ENCODE assay signal across 9 mouse cellular contexts in the genomic region with DNA sequence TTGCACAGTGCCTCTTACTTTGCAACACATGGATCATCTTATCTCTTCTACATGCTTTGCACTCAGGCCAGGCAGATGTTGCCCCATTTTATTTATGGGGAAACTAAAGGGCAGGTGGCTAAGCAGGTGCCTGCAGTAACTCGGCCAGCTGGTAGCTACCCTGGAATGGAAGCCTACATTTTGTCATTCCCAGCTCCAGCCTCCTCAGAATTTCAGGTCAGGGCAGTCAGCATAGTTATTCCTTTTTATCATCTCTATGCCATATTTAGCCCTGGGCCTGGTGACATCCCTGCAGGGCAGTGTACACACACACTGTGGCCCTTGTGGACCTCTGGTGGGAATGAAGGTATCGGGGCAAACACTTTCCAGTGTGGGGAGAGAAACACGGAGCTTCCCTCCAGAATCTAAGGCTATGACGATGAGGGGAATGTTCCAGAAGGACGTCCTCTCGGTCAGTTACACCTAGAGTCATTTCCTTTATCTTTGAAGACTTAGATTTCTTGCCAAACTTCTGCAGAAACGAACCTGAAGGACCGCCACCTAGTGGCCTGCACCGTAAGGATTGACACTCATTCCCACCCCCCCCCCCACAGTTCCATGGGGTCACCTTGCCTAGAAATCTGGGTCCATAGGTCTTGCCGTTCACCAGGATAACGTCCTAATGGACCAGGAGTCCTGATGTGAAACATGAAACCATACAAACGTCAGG.
DNase-seq lines count a peak whose midpoint lies in the region; ATAC-seq and TF ChIP-seq lines count a peak whose summit lies in the region.
"Had no signal": no experiment of that assay in that cellular context is flagged by ENCODE, and none has a peak within 500 bp of the region (broad histone marks: within the 10 kb centered on the region; RNA-seq: fewer than 3 reads in every experiment).

No protein-coding gene starts in this region.

- ATAC-seq in megakaryocyte-erythroid progenitor cell, adult 5-6 weeks (replicated peaks; ENCODE audit: low FRiP score, low TSS enrichment, poor library complexity, severe bottlenecking): peak; percentile 53; the same call in 1 of the 2 replicates
- no peak for ATAC-seq in forebrain, embryonic 13.5 days
- ATAC-seq in midbrain, embryonic 11.5 days (ENCODE audit: low FRiP score): no peak

- H3K4me3 ChIP-seq in left cerebral cortex, adult 2 months: no peak overlapping the region
- H3K4me3 ChIP-seq in MEL (ENCODE audit: control insufficient read depth in 1 of 2, insufficient read depth in 1 of 2, low read depth in 2 of 2, low read length in 2 of 2): no peak overlapping the region
- H3K4me3 ChIP-seq in forebrain, embryonic 13.5 days: no peak overlapping the region
- no peak overlapping the region for H3K4me3 ChIP-seq in midbrain, embryonic 11.5 days (ENCODE audit: low read depth, low read length)
- H3K4me3 ChIP-seq: megakaryocyte, embryonic 14.5 days had no signal

- intact Hi-C loops in left cerebral cortex, adult 2 months (cut with DNase I): loop anchor here (2.0 kb wide), 1 partner anchor 79 kb away; the partner anchor contains the start of gene Sp3
- intact Hi-C loops in left cerebral cortex, postnatal 10 days (cut with DNase I): loop anchor here (10.0 kb wide), 1 partner anchor 75 kb away; the partner anchor contains the start of genes Gm11084 and Sp3
- intact Hi-C loops in heart, postnatal 10 days (cut with DNase I): loop anchor here (2.0 to 5.0 kb wide), 2 partner anchors 81 to 332 kb away; no protein-coding TSS in a partner anchor

- no peak for TF ChIP-seq EP300 in MEL (IDR thresholded peaks at IDR 0.05; ENCODE audit: low read depth in 1 of 2, low read length in 2 of 2)

- peak; percentile 47 for TF ChIP-seq RAD21 in MEL (IDR thresholded peaks at IDR 0.05; ENCODE audit: low read depth, low read length)

- 42% methylated on average over 12 of the region's 12 CpGs for WGBS in forebrain, embryonic 13.5 days
- WGBS in midbrain, embryonic 11.5 days: 48% methylated on average over 12 of the region's 12 CpGs

- H3K9me3 ChIP-seq in MEL (replicated peaks; ENCODE audit: insufficient read depth, low read length): no peaks in the 10 kb centered on the region
- no peaks in the 10 kb centered on the region for H3K9me3 ChIP-seq in forebrain, embryonic 13.5 days (replicated peaks)
- no peaks in the 10 kb centered on the region; the same call in 1 of the 2 replicates for H3K9me3 ChIP-seq in midbrain, embryonic 11.5 days (ENCODE audit: control insufficient read depth, low read length)

- peaks cover 0 to 2% of the 10 kb centered on the region in 2 experiments; a peak in 2 of 4 replicates for H3K36me3 ChIP-seq in MEL (ENCODE audit: control insufficient read depth in 1 of 2, insufficient read depth in 2 of 2, low read length in 2 of 2)
- H3K36me3 ChIP-seq in forebrain, embryonic 13.5 days (ENCODE audit: poor library complexity, severe bottlenecking): no peaks in the 10 kb centered on the region
- H3K36me3 ChIP-seq in midbrain, embryonic 11.5 days (ENCODE audit: control insufficient read depth, insufficient read depth, low read length): no peaks in the 10 kb centered on the region

- H3K27ac ChIP-seq in left cerebral cortex, adult 2 months: no peak overlapping the region
- no peak overlapping the region for H3K27ac ChIP-seq in MEL (ENCODE audit: control insufficient read depth, low read depth, low read length)
- H3K27ac ChIP-seq in forebrain, embryonic 13.5 days: no peak overlapping the region
- H3K27ac ChIP-seq in midbrain, embryonic 11.5 days (ENCODE audit: low read depth, low read length): no peak overlapping the region

- no peaks in the 10 kb centered on the region for H3K27me3 ChIP-seq in MEL (ENCODE audit: control insufficient read depth in 1 of 2, insufficient read depth in 2 of 2, low read length in 2 of 2)
- no peaks in the 10 kb centered on the region for H3K27me3 ChIP-seq in forebrain, embryonic 13.5 days
- H3K27me3 ChIP-seq in midbrain, embryonic 11.5 days (ENCODE audit: control insufficient read depth, insufficient read depth, low read length): no peaks in the 10 kb centered on the region

- peaks cover 0 to 25% of the 10 kb centered on the region in 2 experiments; a peak in 2 of 4 replicates for H3K4me1 ChIP-seq in MEL (ENCODE audit: control insufficient read depth in 1 of 2, insufficient read depth in 2 of 2, low read length in 2 of 2)
- H3K4me1 ChIP-seq in forebrain, embryonic 13.5 days: no peaks in the 10 kb centered on the region
- no peaks in the 10 kb centered on the region for H3K4me1 ChIP-seq in midbrain, embryonic 11.5 days (ENCODE audit: control insufficient read depth, insufficient read depth, low read length)

- H3K4me2 ChIP-seq in forebrain, embryonic 13.5 days: no peak overlapping the region
- H3K4me2 ChIP-seq in midbrain, embryonic 11.5 days: no peak overlapping the region

- no peak for DNase-seq in left cerebral cortex, adult 2 months (ENCODE audit: extremely low spot score in 1 of 2, low spot score in 2 of 2)
- DNase-seq in left cerebral cortex, postnatal 10 days (ENCODE audit: extremely low spot score in 1 of 2, low spot score in 2 of 2): no peak
- peak; percentile 47 for DNase-seq in MEL (ENCODE audit: low read depth, low spot score)
- DNase-seq in cerebellum, adult 9-10 months: peak; percentile 24
- DNase-seq in heart, postnatal 10 days: peak; percentile 53 to 67
- DNase-seq in midbrain, embryonic 11.5 days (ENCODE audit: low spot score, missing footprints): no peak

- peak; percentile 55 for TF ChIP-seq CTCF in left cerebral cortex, adult 2 months (IDR thresholded peaks at IDR 0.05)
- TF ChIP-seq CTCF in MEL (IDR thresholded peaks at IDR 0.05 in 2 of 3, conservative IDR thresholded peaks at IDR 0.05 in 1 of 3; ENCODE audit: control insufficient read depth in 1 of 3, insufficient read depth in 1 of 3, low read depth in 2 of 3, low read length in 3 of 3, poor library complexity in 1 of 3, severe bottlenecking in 1 of 3): peak; percentile 31 to 71 (median 53); a peak in 4 of 6 replicates

- no peak overlapping the region for H3K9ac ChIP-seq in MEL (ENCODE audit: control insufficient read depth, low read depth, low read length, poor library complexity, severe bottlenecking)
- no peak overlapping the region for H3K9ac ChIP-seq in forebrain, embryonic 13.5 days
- H3K9ac ChIP-seq in midbrain, embryonic 11.5 days (ENCODE audit: low read length): no peak overlapping the region

- no peaks in the 10 kb centered on the region for H3K79me2 ChIP-seq in MEL (ENCODE audit: control insufficient read depth, insufficient read depth, low read length, poor library complexity)

- TF ChIP-seq POLR2A in MEL (IDR thresholded peaks at IDR 0.05; ENCODE audit: control insufficient read depth in 1 of 2, insufficient read depth in 1 of 2, low read depth in 1 of 2, low read length in 2 of 2, poor library complexity in 1 of 2): no peak

TF ChIP-seq in MEL, 35 proteins besides CTCF, POLR2A, EP300 and RAD21:
- no peak for TF ChIP-seq ETS1 (IDR thresholded peaks at IDR 0.05; ENCODE audit: low read depth, low read length)
- TF ChIP-seq ZNF384 (IDR thresholded peaks at IDR 0.05; ENCODE audit: low read depth, low read length): no peak
- TF ChIP-seq MXI1 (IDR thresholded peaks at IDR 0.05; ENCODE audit: low read depth, low read length): no peak
- TF ChIP-seq ZC3H11A (IDR thresholded peaks at IDR 0.05; ENCODE audit: low read depth, low read length): peak; percentile 47; the same call in 1 of the 2 replicates
- no peak for TF ChIP-seq BHLHE40 (IDR thresholded peaks at IDR 0.05; ENCODE audit: borderline replicate concordance, low read depth, low read length)
- TF ChIP-seq MAZ (IDR thresholded peaks at IDR 0.05; ENCODE audit: low read depth, low read length): no peak
- TF ChIP-seq CHD1 (IDR thresholded peaks at IDR 0.05; ENCODE audit: low read depth, low read length): no peak
- TF ChIP-seq JUND (IDR thresholded peaks at IDR 0.05; ENCODE audit: low read depth, low read length): no peak
- TF ChIP-seq USF2 (IDR thresholded peaks at IDR 0.05; ENCODE audit: borderline replicate concordance in 1 of 2, insufficient read depth in 1 of 2, low read depth in 1 of 2, low read length in 2 of 2): no peak
- peak; percentile 56 for TF ChIP-seq SMC3 (IDR thresholded peaks at IDR 0.05; ENCODE audit: low read depth, low read length)

Comparison
In these comparisons a context has a peak if more than half of its experiments do, and no peak if none do; other contexts are left out.
1. DNase-seq: peak in MEL (single experiment), cerebellum, adult 9-10 months (single experiment) and heart, postnatal 10 days (2 of 2); none in left cerebral cortex, adult 2 months (0 of 2), left cerebral cortex, postnatal 10 days (0 of 2) and midbrain, embryonic 11.5 days (single experiment).